Comparison of ENCODE assay signal across 9 mouse cellular contexts in genomic region chr14:118234541-118235210, GRCm38 (mm10). TPM values are rescaled to one million over a fixed set of nuclear protein-coding genes. Genes with fewer than 3 reads are reported as not detected.
A peak's percentile ranks its signal among the peaks of the same experiment; 100 is the strongest.
DNase-seq lines count a peak whose midpoint lies in the region; ATAC-seq and TF ChIP-seq lines count a peak whose summit lies in the region.
"Had no signal": no experiment of that assay in that cellular context is flagged by ENCODE, and none has a peak within 500 bp of the region (broad histone marks: within the 10 kb centered on the region; RNA-seq: fewer than 3 reads in every experiment).

No protein-coding gene starts in this region.

- H3K27ac ChIP-seq in lung, embryonic 14.5 days (ENCODE audit: low read depth): no peak overlapping the region
- peak overlapping the region; percentile 75 for H3K27ac ChIP-seq in hindbrain, embryonic 14.5 days
- peak overlapping the region; percentile 93 for H3K27ac ChIP-seq in midbrain, embryonic 12.5 days (replicated peaks)
- H3K27ac ChIP-seq: macrophage had no signal

- no peak for TF ChIP-seq CTCF in lung, embryonic 14.5 days (IDR thresholded peaks at IDR 0.05; ENCODE audit: low read depth)

- no peak for ATAC-seq in lung, embryonic 14.5 days (ENCODE audit: insufficient read depth)
- no peak for ATAC-seq in hindbrain, embryonic 14.5 days (ENCODE audit: low FRiP score)
- ATAC-seq in midbrain, embryonic 12.5 days (ENCODE audit: low FRiP score, low read depth): no peak

- no peaks in the 10 kb centered on the region for H3K36me3 ChIP-seq in lung, embryonic 14.5 days (ENCODE audit: insufficient read depth)
- no peaks in the 10 kb centered on the region for H3K36me3 ChIP-seq in hindbrain, embryonic 14.5 days (replicated peaks; ENCODE audit: control insufficient read depth, insufficient read depth)
- peaks cover 10% of the 10 kb centered on the region for H3K36me3 ChIP-seq in midbrain, embryonic 12.5 days

- H3K27me3 ChIP-seq in lung, embryonic 14.5 days (ENCODE audit: insufficient read depth, low read length): peaks cover 94% of the 10 kb centered on the region
- peaks cover 75% of the 10 kb centered on the region for H3K27me3 ChIP-seq in hindbrain, embryonic 14.5 days (ENCODE audit: control insufficient read depth, insufficient read depth, low read length)
- H3K27me3 ChIP-seq in midbrain, embryonic 12.5 days: peaks cover 38% of the 10 kb centered on the region

- peak overlapping the region; percentile 51 for H3K4me3 ChIP-seq in lung, embryonic 14.5 days (ENCODE audit: low read depth, low read length)
- peak overlapping the region; percentile 54 for H3K4me3 ChIP-seq in hindbrain, embryonic 14.5 days (replicated peaks; ENCODE audit: low read length)
- H3K4me3 ChIP-seq in midbrain, embryonic 12.5 days: peak overlapping the region; percentile 84

- peak; percentile 25 for DNase-seq in lung, embryonic 14.5 days
- no peak for DNase-seq in lung, adult 18-20 months
- DNase-seq in embryo, embryonic 11 days: peak; percentile 59
- DNase-seq in hindbrain, embryonic 14.5 days (ENCODE audit: low spot score): no peak
- DNase-seq in natural killer cell, adult 2 months (ENCODE audit: low spot score in 2 of 2): no peak
- no peak for DNase-seq in layer of hippocampus, adult 11-12 months (ENCODE audit: low spot score)
- DNase-seq in adrenal gland, postnatal 14 days: no peak

- WGBS in lung, embryonic 14.5 days: under 1% methylated on average over 82 of the region's 84 CpGs
- WGBS in hindbrain, embryonic 14.5 days: under 1% methylated on average over 83 of the region's 84 CpGs
- under 1% methylated on average over 72 of the region's 84 CpGs for WGBS in midbrain, embryonic 12.5 days

- H3K9ac ChIP-seq in lung, embryonic 14.5 days: peak overlapping the region; percentile 26; the same call in 1 of the 2 replicates
- H3K9ac ChIP-seq in hindbrain, embryonic 14.5 days: peak overlapping the region; percentile 64
- peak overlapping the region; percentile 92 for H3K9ac ChIP-seq in midbrain, embryonic 12.5 days (replicated peaks)

- H3K9me3 ChIP-seq in lung, embryonic 14.5 days (ENCODE audit: low read depth, low read length): no peaks in the 10 kb centered on the region
- H3K9me3 ChIP-seq in hindbrain, embryonic 14.5 days (ENCODE audit: control insufficient read depth, low read length): no peaks in the 10 kb centered on the region
- H3K9me3 ChIP-seq in midbrain, embryonic 12.5 days: no peaks in the 10 kb centered on the region

- H3K4me1 ChIP-seq in lung, embryonic 14.5 days (ENCODE audit: insufficient read depth): no peaks in the 10 kb centered on the region
- peaks cover 21% of the 10 kb centered on the region; the same call in 1 of the 2 replicates for H3K4me1 ChIP-seq in hindbrain, embryonic 14.5 days (replicated peaks; ENCODE audit: control insufficient read depth, insufficient read depth, low read length)
- H3K4me1 ChIP-seq in midbrain, embryonic 12.5 days: peaks cover 41% of the 10 kb centered on the region

- H3K4me2 ChIP-seq in lung, embryonic 14.5 days: peak overlapping the region; percentile 87
- H3K4me2 ChIP-seq in hindbrain, embryonic 14.5 days (replicated peaks): peak overlapping the region; percentile 88
- H3K4me2 ChIP-seq in midbrain, embryonic 12.5 days (replicated peaks): peak overlapping the region; percentile 69

RNA-seq across cellular contexts. Expression of gene Sox21, which starts 2.2 kb away (rescaled TPM):
- 1.2 and 1.4 TPM in 2 replicates for polyA plus RNA-seq in lung, embryonic 14.5 days (2014; fragmentation: Nextera tagmentation; extraction: Ambion mirVana)
- polyA plus RNA-seq in hindbrain, embryonic 14.5 days (2014; fragmentation: Nextera tagmentation; extraction: Ambion mirVana): 5.9 and 9.3 TPM in 2 replicates
- 34.8 and 35.5 TPM in 2 replicates for polyA plus RNA-seq in midbrain, embryonic 12.5 days (2016; fragmentation: Nextera tagmentation; extraction: Ambion mirVana)
- not detected in 2 replicates for total RNA-seq in adrenal gland, postnatal 14 days (2021)
- polyA plus RNA-seq: macrophage had no signal

RNA-seq across cellular contexts. Expression of gene Gm9376, which starts 32.1 kb away (rescaled TPM):
- polyA plus RNA-seq in lung, embryonic 14.5 days (2014; fragmentation: Nextera tagmentation; extraction: Ambion mirVana): not detected in 2 replicates
- polyA plus RNA-seq in hindbrain, embryonic 14.5 days (2014; fragmentation: Nextera tagmentation; extraction: Ambion mirVana): not detected in 2 replicates
- polyA plus RNA-seq in midbrain, embryonic 12.5 days (2016; fragmentation: Nextera tagmentation; extraction: Ambion mirVana): not detected in 2 replicates
- not detected in 2 replicates for total RNA-seq in adrenal gland, postnatal 14 days (2021)
- polyA plus RNA-seq: macrophage had no signal

Comparison
In these comparisons a context has a peak if more than half of its experiments do, and no peak if none do; other contexts are left out.
1. DNase-seq: peak in lung, embryonic 14.5 days (single experiment) and embryo, embryonic 11 days (single experiment); none in lung, adult 18-20 months (0 of 2), hindbrain, embryonic 14.5 days (single experiment), natural killer cell, adult 2 months (0 of 2), layer of hippocampus, adult 11-12 months (single experiment) and adrenal gland, postnatal 14 days (single experiment).
2. H3K9ac ChIP-seq: peak in every context shown above with its lines; median percentile 92 in midbrain, embryonic 12.5 days; 64 in hindbrain, embryonic 14.5 days; 26 in lung, embryonic 14.5 days.
3. Peak in every context shown above with its lines, with median percentiles within 50 percentile points of each other: H3K4me2 ChIP-seq and H3K4me3 ChIP-seq.